Mouse (Mus musculus) spleen, postnatal 36 days (tissue): ENCODE measurements around the gene Psmc1.

Source experiments
- DNase-seq, 2 experiments: peaks; one replicate each; pipeline ENCODE4 v3.0.0; 2022; ENCODE audit warnings: low spot score in 2 of 2, mixed read lengths in 1 of 2

Gene Psmc1

DNA sequence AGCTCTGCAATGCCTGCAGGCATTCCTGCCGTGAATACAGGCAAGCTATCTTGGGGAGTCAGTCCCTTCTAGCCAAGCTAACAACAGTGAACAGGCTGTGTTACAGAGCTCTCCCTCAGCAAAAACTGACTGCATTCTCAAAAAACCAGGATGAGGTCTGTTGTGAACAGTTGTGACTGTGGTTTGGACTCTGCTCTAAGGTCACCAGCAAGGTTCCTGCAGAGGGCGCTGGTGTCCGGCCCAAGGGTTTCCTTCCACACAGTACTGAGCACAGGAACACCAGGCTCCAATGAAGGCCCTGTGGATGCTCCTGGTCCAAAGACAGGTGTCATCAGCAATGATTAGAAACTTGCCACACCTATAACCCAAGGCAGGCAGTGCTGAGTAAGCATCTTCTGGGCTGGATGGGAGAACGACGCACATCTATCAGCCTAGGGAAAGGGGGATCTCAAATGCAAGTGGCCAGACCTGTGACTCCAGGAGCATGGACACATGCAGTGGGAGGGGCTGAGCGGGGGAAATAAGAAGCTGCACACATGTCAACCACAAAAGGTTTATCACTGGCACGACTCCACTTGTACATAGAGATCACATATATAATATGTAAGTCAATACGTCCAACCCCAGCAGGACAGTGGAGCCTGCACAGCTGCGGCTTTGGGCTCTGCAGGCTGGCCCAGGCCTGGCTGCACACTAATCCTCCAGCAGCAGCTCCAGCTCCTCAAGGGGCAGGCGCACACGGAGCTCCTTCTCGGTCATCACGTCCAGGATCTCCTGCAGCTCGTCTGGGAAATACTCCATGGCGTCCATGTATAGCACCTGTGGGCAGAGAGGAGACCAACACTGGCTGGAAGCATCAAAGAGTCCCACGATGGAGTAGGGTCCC is 15.2 kb downstream of the Psmc1 start:
- no peak for DNase-seq

DNA sequence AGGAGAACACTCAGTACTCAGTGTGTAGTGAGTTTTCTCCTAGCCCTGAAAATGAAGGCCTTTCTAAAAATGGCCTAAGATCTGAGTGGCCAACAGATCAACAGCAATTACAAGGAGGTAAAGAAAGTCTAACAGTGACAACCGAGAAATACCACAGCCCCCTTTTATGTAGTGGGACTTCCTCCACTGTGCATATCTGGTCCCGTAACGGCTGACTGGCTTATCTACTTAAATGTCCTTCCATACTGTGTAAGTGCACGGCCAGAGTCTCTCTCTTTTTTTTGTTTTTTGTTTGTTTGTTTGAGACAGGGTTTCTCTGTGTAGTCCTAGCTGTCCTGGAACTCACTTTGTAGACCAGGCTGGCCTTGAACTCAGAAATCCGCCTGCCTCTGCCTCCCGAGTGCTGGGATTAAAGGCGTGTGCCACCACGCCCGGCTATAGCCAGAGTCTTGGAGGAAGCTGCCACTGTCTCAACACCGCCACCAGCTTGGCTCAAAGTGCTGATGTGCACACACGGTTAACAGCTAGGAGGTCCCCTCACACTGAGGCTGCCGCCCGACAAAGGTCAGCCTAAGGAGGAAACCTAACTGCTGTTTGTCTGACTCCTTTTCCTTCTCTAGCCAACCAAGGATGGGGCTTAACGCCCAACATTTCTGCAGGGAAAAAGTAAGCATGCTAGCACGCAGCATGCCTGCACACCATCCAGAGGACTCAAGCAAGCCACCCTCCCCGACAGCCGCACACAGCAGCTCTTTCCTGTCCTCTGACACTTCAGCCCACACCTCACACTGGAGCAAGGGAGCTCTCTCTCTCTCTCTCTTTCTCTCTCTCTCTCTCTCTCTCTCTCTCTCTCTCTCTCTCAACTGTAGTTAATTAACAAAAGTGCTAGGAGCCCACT is 17.3 kb downstream of the Psmc1 start:
- DNase-seq, result no peak

DNA sequence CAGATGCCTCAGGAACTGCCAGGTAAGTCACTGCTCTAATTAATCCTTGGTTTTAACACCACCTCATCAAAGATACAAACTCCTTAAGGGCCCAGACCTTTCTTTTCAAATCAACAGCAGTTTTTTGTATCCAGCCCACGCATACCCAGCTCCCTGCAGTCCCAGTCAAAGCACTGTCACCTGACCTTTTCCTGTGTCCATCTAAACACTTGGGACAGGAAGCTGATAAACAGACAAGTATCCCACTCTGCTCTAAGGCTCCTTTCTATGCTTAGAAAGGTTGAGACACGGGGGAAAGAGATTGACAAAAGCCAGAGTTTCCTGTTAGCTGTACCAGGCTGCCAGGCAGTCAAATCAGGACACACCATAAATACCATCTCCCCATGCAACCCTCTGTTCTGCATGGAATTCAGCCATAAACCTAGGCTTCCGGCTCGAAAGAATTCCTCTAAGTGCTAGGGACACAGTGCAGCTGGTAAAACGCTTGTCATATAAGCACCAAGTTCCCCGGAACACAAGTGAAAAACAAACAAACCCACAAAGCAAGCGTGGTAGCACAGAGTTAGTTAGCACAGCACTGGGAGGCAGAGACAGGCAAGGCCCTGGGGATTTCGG is 18.0 kb downstream of the Psmc1 start:
- DNase-seq, result no peak

DNA sequence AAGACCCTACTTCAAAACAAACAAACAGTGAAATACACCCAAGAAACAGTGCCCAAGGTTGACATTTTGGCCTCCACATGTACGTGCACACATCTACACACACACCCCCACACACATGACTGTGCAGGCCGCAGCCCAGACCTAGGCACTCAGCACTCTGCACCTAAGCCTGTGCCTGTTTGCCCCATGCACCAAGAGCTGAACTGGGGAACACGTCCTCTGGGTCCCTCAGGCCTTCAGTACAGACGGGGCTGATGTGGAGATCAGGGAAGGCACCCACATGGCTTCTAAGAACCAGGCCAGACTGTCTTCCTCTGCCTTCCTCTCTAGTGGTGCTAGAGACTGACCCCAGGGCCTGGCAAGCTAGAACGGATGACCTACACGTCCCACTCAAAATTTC is 18.6 kb downstream of the Psmc1 start:
- DNase-seq, result no peak

DNA sequence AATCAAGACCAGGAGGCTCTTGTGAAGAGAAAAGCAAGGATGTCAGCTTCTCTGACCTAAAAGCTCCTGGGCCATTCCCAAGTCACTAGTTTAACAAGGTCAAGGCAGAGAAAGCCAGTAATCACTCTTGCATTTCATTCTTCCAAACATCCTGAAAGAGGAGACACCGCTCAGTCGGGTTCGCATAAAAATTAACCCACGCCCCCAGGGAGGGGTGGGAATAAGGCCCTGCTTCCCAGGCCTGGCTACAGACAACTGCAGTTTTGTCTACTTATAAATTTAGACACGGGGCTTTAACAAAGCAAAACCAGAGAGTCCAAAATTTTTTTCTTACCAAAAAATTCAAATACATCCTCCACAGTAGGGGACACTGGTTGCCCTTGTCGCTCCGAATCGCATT is 19.0 kb downstream of the Psmc1 start:
- no peak for DNase-seq

DNA sequence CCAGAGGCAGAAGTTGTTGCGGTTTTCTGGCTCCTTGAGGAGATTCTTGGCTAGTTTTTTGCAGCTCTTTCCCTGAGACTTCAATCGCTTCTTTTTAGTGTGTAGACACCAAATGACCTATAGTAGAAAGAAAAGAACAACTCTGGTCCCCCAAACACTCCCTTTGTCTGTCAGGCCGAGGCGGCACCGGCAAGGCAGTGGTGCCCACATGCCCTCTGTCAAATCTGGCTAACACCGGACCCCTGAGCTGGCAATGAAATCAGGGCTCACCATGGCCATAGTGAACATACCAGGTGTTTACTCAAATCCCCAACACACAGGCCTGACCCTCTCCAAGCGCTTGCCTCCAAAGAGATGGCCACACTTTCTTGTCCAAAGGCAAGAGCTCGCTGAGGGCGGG is 21.2 kb downstream of the Psmc1 start:
- no peak for DNase-seq

DNA sequence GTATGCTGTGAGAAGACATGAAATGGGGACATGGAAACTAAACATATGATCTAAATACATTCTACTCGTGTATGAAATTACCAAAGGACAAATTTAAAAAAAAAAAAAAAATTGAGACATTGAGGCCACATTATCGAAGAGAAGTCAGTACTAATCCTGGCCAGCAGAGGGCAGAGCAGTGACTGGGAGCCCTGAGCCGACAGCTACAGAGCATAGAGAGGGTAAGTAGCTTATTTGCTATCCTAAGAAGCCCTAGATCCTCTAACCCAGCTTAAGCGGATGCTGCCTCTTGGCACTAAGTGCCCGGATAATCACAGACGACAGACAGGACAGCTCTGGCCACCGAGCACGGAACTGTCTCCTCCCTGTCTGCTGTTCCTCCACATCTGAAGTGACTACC is 21.7 kb downstream of the Psmc1 start:
- peak; percentile 34 to 45 for DNase-seq

DNA sequence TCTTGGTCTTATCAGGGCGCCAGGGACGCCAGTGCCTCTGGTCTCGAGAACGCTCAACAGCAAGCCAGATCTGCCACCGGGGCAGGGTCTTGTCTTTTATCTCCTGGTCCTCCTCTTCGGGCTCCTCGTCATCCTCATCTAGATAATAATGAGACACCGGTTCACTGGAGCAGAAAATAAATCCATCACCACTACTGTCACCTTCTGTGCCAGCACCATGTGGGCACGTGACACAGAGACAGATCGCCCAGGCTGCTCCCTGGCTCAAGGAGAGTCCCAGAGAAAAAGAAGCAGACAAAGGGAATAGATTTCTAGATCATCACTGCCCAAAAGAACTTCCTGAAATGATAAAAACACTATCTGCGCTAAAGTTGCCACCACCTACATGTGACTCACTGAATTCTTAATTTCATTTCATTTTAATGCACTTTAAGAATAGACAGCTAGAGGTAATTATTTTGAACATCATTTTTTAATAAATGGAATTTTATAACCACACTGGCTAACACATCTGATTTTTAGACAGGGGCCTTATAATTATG is 24.5 kb downstream of the Psmc1 start:
- DNase-seq, result no peak

DNA sequence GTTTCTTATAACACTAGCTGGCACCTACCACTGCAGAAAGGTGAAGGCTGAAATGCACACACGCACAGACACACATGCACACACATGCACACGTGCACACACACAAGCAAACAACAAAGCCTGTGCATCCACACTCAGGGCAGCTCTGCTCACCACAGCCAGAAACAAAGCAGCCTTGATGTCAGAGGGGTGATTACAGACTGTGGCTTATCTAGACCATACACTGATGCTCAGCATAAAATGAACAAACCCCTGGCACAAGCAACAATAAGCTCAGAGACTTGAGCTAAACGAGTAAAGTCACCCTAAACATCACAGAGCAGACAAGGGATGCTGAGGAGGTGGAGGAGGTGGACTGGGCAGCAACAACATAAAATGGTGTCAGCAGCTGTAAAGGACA is 25.2 kb downstream of the Psmc1 start:
- DNase-seq, result no peak

DNA sequence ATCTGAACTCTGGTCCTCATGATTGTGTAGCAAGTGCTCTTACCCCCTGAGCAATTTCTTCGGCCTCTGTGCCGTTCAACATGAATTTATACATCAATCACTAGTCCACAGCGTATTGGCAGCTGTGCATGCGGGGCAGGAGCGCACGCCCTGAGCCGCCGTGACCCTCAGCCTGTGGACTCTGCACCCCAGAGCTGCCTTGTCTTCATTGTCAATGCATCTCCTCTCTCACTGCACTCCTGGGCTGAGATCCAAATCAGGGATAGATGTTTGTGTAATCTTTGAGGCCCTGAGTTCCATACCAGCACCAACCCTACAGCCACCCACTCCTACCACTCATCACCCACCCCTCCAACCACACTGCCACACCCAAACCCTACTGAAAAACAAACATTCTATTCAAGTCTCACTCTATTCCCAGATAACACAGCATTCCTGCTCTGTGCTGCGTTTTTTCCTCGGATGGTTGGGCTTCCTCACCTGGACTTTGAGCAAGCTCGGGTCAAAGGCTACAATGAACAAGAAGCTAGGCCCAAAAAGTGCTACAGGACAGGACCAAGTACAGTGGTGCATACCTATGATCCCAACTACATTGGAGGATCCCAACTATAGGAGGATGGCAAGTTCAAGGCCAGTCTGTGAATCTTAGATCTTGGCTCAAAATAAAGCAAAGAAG is 33.0 kb downstream of the Psmc1 start:
- no peak for DNase-seq

DNA sequence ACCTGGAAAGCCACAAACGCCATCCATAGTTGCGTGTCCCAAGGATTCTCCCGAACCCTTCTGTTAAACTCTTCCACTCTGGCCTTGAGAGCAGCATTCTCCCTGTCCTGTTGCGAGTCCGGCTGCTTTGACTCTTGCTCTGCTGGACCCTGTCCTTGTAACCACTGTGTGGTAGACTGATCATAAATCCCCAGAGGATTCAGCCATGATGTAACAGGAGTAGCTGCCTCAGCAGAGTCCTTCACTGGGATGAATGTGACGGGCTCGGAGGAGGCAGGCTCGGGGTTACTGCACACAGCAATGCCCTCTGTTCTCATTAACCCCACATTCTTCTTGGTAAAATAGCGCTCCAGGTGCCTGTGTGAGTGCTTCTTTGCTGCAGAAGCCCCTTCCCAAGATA is 33.8 kb downstream of the Psmc1 start:
- no peak for DNase-seq

DNA sequence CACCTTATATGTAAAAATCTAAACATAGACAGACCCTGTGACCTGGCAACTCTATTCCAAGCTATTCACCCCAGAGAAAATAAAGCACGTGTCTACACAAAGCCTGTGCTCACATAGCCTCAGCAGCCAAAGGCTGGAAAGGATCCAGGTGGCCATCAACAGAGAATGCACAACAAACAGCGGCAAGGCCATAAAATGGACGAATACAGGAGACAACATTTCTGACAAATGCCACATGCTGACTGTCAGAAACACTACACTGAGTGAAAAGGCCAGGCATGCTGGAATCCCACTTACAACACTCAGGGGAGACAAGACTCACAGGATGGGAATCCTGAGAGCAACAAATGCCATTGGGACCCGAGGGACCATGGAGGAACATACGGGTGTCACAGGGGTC is 34.3 kb downstream of the Psmc1 start:
- DNase-seq, result no peak

DNA sequence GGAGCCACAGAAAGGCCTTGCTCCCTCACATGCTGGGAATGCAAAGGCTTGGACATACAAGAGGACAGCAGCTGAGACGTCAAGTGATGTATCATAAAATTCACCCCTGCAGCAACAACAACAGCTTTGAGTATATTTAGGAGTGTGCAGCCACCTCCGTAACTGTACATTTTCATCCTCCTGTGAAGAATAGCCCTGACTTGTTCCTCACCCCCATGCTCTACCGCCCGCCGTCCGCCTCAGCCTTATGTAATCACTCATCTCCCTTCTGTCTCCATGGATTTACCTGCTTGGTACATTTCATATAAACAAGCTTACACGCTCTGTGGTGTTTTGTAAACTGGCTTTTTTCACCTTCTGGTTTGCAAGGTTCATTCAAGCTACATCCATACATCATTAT is 42.5 kb downstream of the Psmc1 start:
- no peak for DNase-seq

DNA sequence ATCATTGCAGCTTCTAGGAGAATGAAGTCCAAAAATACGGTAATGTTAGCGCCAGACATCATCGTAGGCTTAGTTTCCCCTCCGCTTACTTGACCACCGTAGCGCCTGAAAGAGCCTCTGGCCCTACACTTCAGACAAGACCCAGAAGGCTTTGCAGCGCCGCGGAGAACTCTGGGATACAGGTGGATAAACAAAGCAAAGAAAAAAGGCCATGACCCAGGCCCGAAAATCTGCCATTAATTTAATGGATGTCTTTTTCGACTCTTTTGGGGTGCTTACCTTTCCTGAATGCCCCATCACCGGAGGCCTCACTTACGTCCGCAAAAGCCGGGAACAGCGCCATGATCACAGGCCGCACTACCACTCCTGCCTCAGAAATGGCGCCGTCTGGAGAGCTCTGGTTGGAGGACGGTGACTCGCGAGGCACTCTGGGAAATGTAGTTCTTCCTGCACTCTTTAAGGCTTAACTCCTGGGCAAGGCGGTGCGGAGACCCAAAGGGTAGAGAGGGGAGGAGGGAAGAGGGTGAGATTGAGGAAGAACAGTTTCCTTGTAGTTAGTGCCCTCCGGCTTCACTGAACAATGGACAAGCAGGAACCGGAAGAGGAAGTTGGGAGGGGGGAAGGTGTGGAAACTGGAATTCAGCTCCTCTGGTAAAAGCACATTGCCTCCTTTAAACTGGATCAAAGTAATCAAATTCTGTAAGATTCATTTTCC is 49.5 kb downstream of the Psmc1 start, which contains the start of gene Nrde2:
TSS of gene Nrde2 (minus strand) at position 393 of the 715 bp plus-strand sequence.
- peak; percentile 93 for DNase-seq

DNA sequence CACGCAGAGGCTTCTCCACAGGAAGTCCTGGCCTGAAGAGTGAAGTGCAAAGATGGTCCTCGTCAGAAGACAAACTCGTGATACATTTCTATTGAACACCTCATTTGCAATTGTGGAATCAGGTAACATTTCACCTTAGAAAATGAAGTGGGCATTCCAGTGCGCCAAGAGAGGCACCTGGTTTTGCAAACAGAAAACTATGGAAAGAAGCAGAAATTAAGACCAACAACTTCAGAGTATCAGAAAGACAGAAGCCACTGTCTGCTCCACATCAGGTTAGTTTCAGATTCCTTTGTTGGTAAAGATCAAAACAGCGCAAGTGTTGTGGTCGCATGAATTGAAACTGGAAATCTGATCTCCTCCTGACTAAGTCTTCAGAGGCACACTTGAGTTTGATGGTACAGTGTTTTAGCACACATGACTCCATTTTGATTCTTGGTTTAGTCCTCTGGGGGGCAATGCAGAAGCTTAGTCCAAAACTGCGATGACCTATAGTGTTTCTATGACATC is 55.1 kb downstream of the Psmc1 start:
- DNase-seq, result no peak

DNA sequence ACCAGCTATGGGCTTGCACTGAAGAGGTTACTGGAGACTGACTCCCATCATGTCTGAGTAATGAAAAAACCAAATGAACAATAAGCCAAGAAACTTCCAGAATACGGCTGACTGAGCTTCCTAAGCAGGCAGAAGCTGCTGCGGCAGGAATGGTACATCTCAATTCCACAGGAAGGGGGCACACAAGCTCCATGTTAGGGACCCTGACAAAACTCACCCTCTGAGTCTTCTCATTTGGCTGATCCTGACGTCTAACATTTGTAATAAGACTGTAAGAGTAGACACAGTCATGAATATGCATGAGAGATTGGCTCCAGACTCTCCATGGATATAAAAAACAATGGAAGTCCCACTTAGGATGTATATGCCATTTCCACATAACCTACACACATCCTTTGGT is 56.2 kb downstream of the Psmc1 start:
- no peak for DNase-seq

DNA sequence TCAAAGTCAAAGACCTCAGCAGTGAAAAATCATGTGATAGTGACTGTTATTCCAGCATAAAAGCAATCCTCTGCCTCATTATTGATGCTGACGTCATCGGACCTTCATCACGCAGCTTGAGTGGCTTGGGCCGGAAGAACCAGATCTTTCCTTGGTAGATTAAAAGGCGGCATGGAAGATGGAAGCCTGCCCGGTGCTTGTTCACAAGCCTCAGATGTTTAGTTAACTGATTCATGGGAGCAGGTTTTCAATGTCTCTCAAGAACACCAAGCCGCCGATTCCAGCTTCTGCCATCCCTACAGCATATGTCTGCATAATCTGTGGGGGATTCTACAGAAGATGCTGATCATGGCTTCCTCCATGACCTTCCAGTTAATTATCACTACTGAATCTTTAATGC is 57.0 kb downstream of the Psmc1 start:
- no peak for DNase-seq

DNA sequence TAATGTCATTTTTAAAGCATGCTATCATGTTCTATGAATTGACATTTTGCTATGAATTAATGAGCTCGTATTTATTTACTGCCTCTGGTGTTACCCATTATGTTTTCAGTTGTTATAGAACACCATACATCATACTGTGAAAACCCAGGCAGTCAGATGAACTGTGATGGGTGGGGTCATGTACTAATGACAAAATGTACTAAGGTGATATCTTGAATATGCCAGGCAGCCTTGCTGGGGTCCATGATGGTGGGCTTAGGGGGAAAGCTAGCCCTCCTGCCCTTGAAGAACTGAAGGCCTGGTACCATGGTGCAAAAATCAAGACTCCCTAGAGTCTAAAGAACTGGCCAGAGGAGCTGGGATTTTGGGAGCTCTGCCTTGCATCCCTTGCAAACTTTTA is 57.5 kb downstream of the Psmc1 start:
- DNase-seq, result no peak

DNA sequence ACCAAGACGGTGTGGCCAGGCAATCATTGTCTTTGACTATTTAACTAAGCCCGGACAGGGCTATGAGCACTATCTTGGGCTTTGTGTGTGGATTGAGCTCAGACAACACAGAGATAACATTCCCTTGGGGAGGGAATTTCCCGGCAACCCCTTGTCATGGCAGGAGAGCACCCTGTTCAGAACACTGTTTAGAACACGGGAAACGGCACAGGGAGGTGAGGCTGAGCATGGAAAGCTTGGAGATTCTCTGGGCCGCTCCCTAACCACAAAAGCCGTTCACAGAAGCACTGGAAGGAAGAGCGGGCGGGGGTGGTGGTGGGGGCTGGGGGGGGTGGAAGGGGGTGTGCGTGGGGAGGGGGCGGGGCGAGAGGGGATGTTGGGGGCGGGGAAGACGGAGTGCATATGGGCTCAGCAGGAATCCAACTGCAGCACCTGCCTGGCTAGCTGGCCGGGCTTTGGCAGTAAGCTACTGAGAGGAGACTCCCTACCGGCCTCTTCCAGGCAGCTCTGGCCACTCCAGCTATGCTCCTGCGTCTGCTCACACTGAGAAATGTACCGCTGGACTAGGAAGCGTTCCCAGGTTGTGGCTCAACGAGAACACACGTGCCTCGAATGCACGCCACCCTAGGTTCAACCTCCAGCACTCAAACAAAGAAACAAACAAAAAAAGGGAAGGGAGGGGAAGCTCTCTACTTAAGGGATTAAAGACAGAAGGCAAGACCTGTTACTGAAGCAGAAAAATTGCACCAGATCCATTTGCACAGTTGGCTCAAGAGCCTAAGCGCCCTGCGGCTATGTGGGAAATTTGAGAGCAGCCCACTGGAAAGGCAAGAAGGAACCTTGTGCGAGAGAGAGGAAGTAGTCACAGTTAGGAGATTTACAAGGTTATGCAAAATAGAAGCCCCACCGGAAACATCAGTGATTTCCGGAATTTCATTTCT is 58.2 kb downstream of the Psmc1 start:
- peak; percentile 49 to 69 for DNase-seq
